15 mouse cellular contexts compared by ENCODE assay signal in the genomic region with DNA sequence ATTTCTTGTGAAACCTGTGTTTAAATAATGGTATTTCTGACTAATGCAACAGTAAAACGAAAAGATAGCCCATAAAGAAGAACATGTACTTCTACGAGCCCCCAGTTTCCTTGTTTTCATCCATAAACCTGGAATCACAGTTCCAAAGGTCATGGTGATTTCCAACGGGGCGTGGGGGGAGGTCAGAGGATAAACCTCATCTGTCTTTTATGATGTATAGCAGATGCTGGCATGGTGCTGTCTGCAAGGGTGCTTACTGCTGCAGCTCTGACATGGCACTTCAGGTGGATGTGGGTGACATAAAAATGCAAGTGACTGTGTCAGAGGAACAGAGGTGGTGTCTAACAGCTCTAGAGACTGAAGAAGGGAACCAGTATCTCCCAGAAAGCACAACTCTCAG.
"Had no signal": no experiment of that assay in that cellular context is flagged by ENCODE, and none has a peak within 500 bp of the region (broad histone marks: within the 10 kb centered on the region; RNA-seq: fewer than 3 reads in every experiment).

No protein-coding gene starts in this region.

- H3K9ac ChIP-seq: neural tube, embryonic 13.5 days; neural tube, embryonic 15.5 days; stomach, embryonic 15.5 days had no signal

- H3K4me2 ChIP-seq: neural tube, embryonic 13.5 days; neural tube, embryonic 15.5 days; stomach, embryonic 15.5 days had no signal

- H3K36me3 ChIP-seq: neural tube, embryonic 13.5 days; neural tube, embryonic 15.5 days; stomach, embryonic 15.5 days had no signal

- H3K4me1 ChIP-seq: neural tube, embryonic 13.5 days; neural tube, embryonic 15.5 days; stomach, embryonic 15.5 days had no signal

- H3K4me3 ChIP-seq: neural tube, embryonic 13.5 days; neural tube, embryonic 15.5 days; stomach, embryonic 15.5 days had no signal

- DNase-seq: retina, postnatal 1 day; right cerebral cortex, adult 18-20 months; right cerebral cortex, postnatal 14 days; right cerebral cortex, postnatal 25 days; right cerebral cortex, postnatal 4 days; spleen, adult 18-20 months; thymus, adult 18-20 months; thymus, adult 2 months; thymus, postnatal 14 days; thymus, postnatal 25 days; thymus, postnatal 36 days; thymus, postnatal 4 days had no signal

- H3K9me3 ChIP-seq: neural tube, embryonic 13.5 days; neural tube, embryonic 15.5 days; stomach, embryonic 15.5 days had no signal

- H3K27me3 ChIP-seq: neural tube, embryonic 13.5 days; neural tube, embryonic 15.5 days; stomach, embryonic 15.5 days had no signal

- H3K27ac ChIP-seq: neural tube, embryonic 13.5 days; neural tube, embryonic 15.5 days; stomach, embryonic 15.5 days had no signal
